Mouse (Mus musculus): ENCODE results near the gene Cct8l1. TPM values are rescaled to one million over a fixed set of nuclear protein-coding genes. Genes with fewer than 3 reads are reported as not detected.

Cct8l1 gene
- polyA plus RNA-seq (2015; fragmentation: Nextera tagmentation; extraction: Ambion mirVana) = 0.08 and 0.15 TPM in 2 replicates

GRCm38 (mm10) chr5:25515767-25516166 lies at the start of gene Cct8l1:
TSS of gene Cct8l1 (plus strand) at chr5:25516067.

GRCm38 (mm10) chr5:25498346-25498820 lies 17.5 kb upstream of the Cct8l1 start, which contains the start of gene Kmt2c:
TSS of gene Kmt2c (minus strand) at chr5:25498783.

Other genes starting within 250 kb of the Cct8l1 start
- 9.1 and 10.3 TPM in 2 replicates for gene Kmt2c, start 17.3 kb upstream of the Cct8l1 start, polyA plus RNA-seq (2015; fragmentation: Nextera tagmentation; extraction: Ambion mirVana)
- gene Xrcc2, start 189.8 kb downstream of the Cct8l1 start, polyA plus RNA-seq (2015; fragmentation: Nextera tagmentation; extraction: Ambion mirVana) = 2.6 and 4.0 TPM in 2 replicates
- 10.8 and 11.8 TPM in 2 replicates for gene Actr3b, start 243.9 kb downstream of the Cct8l1 start, polyA plus RNA-seq (2015; fragmentation: Nextera tagmentation; extraction: Ambion mirVana)